Mouse (Mus musculus) kidney, adult 9 months (tissue): Measurements from ENCODE around the gene Ivd.

Experiments used
- DNase-seq: peaks from one replicate; pipeline ENCODE4 v3.0.0; 2022

Gene Ivd

DNA sequence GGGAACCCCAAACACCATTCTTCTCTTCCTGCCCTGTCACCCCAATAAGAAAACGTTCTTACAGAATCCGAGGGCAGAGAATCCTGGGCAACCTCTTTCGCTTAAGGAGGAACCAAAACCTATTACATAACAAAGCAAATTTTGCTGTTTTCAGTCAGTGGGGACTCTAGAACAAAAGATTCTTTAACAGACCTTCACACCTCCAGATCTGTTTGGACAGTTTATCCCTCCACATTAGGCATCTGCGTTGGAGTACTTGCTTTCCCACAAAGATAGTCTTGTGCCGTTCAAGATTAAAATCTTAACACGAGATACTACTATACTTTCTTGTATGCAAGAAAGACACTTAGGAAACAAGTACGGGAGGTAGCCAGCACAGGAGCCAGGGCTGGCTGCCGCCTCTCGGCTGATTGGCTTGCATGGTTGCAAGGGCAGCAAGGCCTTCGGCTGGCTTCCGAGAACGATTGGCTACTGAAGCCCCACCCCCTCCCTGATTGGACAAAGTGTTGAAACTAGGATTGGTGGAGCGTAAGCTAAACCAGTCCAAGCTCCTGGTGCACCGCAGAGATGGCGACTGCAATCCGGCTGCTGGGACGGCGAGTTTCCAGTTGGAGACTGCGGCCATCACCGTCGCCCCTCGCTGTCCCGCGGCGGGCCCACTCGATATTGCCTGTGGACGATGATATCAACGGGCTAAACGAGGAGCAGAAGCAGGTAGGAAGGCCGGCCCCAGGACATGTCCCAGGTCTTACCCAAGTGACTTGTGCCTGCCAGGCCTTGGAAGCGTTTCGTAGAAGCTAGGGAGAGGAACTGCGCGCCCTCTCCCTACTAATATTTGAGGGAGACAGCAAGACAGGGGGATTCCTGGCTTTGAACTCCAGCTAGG lies at the start of gene Ivd:
TSS of gene Ivd (plus strand) at position 501 of the 886 bp plus-strand sequence.
- peak; percentile 97 for DNase-seq

DNA sequence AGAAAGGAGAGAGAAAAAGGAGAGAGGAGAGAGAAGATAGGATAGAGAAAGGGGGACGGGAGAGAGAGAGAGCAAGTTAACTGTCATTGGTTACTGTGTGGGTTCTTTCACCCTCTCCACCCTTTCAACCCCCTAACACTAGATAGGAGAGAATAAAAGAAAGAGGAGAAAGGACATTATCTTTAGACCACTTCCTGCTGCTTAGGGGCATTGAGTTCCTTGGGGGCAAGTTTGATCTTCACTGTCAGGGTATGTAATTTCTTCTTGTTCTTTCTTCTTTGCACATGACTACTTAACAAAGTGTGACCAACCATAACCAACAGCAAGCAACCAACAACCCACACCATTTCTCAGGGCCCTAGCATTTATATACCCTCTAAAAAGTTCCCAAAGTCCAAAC lies 49.0 kb upstream of the Ivd start:
- no peak for DNase-seq

DNA sequence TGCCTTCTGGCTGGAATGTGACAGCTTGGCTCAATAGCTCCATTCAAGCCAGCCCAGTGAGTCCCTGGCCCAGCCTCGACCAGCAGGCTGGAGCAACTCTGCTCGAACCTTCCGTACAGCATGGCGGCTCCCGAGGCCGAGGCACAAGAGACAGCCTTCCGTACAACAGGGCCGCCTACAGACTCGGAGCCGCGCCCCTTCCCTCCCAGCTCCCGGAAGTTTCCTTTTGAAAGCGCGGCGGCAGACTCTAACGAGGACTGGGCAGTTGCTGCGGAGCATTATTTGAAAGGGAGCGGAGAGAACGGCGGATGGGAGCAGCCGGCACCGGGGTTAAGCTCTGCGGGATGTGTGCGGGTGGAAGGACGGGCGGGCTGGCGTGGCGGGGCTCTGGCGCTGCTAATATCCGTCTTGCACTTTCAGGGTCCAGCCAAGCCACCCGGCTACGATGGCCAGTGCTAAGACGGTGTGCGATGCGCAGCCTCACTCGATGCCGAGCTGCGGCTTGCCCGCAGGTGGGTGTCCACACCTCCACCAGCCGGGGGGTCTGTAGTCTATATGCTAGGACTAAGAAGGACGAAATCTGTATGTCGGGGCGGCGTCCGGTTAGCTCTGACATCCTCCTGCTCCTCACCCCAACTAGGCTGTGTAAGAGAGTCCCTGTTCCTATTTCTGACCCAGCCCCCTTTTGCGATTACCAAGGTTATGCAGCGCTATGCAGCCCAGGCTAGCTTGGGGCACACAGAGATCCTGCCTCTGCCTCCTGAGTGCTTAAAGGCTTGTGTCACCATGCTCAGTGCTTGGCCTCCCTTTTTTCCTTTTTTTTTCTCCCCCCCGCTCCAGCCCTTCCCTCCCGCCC lies 47.5 kb upstream of the Ivd start, which contains the start of gene Knstrn:
TSS of gene Knstrn (plus strand) at position 23 of the 856 bp plus-strand sequence.
- peak; percentile 93 for DNase-seq

DNA sequence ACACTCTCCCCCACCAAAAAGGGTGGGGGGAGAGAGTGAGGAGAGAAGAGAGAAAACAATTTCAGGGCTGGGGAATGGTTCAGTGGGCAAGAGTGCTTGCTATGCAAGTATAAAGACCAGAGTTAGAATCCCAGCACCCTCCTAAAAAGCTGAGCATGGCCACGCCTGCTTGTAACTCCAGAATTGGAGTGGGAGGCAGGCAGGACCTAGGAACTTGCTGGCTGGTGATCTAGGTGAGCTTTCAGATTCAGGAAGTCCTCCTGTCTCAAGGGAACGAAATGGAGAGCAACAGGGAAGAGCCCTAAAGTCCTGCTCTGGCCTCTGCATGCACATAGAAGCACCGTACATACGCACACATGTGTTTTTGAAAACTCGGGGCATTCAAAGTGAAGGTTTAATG lies 39.0 kb upstream of the Ivd start:
- DNase-seq: no peak

DNA sequence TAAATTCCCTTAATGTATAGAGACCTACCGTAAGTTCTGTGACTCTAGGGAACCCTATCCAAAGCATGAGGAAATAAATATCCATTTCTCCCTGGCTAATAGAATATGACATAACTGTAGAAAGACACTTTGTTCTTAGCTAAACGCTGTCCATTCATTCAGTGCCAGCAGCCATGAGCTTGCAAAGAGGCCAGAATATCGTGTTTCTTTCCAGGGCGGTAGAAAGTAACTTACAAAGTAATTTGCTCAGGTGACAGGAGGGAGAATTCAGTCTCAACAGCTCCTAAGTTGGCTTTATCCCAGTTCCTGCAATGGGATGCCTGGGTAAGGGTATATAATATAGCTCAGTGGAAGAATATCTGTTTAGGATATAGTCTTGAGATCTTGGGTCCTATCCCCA lies 37.4 kb upstream of the Ivd start:
- DNase-seq: no peak

DNA sequence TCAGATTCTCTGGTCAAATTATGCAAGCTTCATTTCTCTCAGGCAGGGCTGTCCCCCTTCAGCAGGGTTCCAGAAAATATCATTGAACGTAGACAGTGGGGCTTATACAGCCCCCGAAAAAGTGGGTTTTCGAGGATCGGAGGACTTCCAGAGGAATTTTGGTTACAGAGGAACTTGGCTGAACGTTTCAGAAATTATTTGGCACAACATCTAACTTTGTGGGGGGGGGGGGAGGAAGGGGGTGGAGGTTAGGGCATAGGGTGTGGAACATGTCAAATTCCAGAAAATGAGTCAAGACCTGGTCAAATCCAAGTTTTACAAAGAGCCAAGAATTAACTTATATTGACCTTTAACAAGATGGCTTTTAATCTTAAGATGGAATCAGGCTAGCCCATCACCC lies 32.7 kb upstream of the Ivd start:
- no peak for DNase-seq

DNA sequence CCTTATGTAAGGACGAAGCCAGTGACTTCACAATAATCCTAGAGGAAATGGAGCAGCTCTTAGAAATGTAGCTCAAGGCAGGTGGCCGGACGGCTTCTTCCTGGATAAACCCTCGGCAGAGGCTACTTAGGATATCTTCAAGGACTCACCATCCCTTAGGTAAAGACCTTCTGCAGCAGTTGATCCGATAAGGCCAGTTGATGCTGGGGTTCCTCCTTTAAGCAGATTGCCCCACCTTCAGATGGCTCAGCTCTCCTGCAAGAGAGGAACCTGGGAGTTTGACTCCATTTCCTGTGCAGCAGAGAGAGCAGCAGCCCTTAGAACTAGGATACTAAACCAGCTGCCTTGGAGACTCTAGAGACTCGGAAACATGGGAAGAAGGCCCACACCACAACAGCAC lies 27.7 kb upstream of the Ivd start:
- DNase-seq: no peak

DNA sequence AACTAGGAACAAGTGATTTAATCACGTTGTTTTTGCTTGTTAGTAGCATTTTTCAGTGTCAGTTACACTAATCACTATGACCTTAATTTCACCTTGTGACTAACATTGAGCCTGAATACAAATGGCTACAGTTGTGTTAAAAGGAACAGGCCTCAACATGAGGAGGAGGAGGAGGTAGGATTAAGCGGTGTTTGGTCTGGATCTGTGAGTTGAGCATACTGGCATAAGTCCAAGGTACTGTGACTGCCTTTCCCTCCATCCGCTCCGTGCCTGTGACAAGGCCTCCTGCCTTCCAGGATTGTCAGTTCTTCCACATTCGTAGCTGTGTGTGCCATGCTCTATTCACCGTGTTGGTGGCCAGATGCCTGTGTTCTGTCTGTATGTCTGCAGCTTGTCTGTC lies 26.6 kb upstream of the Ivd start:
- DNase-seq: no peak

DNA sequence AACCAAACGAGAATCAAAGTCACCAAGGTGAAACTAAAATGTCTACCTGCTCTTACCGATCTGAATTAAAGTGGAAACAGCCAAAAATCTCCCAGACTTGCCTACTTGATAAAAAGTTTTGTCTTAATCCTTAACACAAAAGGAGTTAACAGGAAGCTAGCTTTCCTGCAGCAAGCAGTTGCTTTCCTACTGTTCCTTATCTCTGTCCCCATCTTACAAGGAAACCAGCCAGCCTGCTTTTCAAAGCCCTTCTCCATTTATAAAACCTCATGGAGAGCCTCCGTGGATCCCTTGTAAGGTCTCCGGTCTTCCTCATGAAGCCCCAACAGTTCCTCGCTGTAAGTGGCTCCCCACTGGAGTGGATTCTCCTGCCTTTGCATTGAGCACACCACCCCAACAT lies 23.4 kb upstream of the Ivd start:
- DNase-seq: no peak

DNA sequence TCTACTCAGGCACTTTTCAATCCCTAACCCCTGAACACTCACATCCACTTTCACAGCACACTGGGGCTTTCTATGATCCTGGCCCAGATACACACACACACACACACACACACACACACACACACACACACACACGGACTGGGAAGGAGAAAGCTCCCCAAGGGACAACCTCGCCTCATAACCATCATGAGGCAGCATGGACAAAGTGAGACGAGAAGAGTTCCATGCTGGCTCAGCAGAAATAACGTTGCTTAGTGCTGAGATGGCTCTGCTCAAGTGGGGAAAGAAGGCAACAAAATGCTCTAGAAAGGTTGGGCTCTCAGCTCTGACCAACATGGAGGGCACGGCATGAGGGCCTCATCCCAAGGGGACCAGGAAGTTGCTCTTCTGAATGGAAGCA lies 20.6 kb upstream of the Ivd start:
- no peak for DNase-seq

DNA sequence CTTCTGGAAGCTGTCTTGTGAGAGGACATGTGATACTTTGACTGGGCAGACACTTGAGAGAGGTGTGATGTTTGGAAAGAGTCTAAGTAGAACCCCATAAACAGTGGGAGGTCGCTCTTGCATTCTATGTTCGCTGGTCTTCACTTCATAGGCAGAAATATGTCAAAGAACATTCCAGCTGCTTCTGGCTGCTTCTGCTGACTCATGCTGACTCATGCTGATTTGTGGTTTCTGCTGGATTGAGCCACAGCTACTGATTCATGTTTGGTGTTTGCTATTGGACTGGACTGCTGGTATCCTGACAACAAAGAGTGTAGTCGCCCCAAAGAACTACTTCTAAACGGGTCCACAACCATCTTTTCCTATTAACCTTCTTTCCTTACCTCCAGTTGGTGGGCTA lies 20.0 kb upstream of the Ivd start:
- no peak for DNase-seq

DNA sequence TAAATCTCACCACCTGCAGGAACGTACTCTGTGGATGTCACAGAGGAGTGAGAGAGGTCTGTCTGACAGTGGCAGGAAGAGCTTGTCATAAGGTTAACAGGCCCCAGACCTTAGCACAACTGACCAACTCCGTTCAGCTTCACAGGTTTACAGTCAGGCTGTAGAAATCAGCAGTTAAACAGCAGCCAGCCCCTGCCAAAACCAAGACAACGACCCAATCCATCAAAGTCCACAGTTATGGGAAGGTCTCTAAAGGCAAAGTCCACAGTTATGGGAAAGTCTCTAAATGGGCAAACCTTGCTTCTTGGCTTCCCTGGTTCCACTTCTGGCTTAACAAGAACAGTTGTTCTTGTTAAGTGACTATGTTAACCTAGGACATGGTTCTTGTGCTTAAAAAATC lies 17.3 kb upstream of the Ivd start:
- DNase-seq: peak; percentile 85

DNA sequence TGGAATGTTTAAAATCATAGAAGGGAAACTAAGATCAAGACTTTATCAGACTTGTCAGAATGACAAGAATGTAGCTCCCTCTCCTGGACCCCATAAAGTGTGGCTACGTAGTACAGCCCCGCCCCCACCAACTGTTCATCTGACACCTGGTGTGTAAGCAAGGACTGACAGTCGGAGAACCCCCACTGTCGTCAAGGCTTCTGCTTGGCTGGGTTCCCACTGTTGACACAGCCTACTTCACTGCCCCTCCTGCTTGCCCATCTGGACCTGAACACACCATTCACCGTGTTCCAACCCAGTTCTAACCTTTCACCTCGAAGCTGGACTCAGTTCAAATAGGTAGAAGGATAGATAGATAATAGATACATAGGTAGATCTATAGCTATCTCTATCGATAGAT lies 15.5 kb upstream of the Ivd start:
- DNase-seq: peak; percentile 78

DNA sequence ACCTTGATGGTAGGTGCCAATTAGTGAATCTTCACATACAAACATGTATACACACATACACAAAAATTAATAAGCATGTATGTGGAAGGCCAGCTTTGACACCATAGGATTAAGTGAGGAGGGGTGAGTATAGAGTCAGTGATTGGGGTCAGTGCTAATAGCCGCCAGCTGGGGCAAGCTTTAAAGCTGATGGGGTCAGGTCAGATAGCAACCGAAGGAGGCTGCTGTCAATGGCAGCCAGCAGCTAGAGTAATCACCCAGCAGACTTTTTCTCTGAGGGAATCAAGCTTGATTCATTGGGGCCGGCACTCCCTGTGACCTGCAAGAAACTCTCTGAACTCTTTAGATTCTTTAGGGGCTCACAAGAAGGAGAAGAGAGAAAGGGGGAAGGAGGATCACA lies 10.0 kb upstream of the Ivd start:
- no peak for DNase-seq

DNA sequence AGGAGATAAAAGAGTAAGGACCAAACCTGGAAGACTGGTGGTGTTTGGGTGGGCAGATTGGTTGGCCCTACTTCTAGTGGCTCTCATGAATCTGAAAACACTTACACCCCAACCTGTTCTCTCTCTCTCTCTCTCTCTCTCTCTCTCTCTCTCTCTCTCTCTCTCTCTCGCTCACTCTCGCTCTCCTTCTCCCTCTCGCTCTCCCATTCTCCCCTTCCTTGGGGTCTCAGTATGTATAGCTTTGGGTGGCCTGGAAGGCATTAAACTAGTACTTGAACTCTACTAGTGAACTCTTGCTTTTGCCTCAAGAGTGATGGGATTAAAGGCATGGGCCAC lies 554 bp downstream of the Ivd start:
- DNase-seq: no peak

DNA sequence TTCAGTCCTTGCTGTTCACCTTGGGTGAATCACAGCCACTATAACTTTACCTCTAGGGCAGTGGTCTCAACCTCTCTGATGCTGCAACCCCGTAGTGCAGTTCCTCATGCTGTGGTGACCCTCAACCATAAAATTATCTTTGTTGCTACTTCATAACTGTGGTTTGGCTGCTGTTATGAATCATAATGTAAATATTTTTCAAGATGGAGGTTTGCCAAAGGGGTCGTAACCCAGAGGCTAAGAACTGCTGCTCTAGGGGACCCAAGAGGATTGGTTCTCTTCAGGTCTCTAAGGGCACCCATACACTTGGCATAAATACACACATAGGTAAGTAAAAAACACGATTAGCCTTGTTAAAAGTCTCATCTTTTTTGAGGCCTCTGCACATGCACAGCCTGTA lies 8.8 kb downstream of the Ivd start:
- no peak for DNase-seq

DNA sequence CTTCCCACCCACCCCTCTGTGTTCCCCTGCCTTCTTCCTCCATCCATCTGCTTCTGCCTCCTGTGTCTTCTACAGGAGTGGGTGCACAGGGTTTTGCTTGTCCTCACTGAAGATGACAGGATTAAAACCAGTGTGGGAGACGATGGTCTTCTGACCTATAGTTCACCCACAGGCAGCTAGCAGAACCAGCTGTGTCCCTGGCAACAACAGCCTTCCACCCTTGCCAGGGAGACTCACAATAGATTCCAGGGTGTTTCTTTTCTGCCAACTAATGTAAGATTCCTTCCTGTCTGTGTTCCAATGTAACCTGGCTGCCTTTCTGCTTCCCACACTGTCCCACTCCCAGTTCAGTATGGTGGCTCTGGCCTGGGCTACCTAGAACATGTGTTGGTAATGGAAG lies 9.3 kb downstream of the Ivd start:
- no peak for DNase-seq

DNA sequence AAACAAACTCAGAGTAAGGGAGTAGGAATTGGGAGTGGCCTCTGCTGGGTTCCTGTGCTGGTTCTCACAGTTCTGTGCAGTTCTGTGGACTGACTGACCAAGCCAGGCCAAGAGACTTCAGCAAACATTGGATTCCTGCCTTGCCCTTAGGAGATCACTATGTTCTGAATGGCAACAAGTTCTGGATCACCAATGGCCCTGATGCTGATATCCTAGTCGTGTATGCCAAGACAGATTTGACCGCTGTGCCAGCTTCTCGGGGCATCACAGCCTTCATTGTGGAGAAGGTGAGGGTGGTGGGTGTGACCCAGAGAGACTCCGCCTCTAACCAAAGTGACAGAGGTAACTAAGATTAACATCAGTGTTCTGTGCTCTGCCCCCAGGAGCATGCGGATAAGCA lies 11.3 kb downstream of the Ivd start:
- DNase-seq: no peak

DNA sequence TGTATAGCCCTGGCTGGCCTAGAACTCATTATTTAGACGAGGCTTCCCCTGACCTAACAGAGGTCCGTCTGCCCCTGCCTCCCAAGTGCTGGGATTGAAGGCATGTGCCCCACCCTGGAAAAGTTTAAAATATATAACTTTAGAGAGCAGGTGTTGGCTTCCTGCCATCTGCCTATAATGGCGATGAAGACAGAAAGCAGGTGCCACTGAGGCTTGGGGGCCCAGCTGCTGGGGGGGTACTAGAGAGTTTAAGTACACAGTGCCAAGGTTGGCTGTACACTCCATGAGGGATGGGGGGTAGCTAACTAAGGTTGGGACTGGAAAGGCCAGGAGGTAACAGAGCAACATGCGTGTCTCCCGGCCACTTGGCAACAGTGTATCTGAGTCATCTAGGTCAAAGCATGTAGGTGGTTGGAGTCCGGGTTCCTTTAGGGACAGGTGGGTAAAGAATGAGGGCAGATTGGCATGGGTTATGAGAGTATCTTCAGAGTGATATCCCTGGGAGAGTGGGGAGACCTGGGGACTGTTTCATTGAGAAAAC lies 12.2 kb downstream of the Ivd start:
- no peak for DNase-seq

DNA sequence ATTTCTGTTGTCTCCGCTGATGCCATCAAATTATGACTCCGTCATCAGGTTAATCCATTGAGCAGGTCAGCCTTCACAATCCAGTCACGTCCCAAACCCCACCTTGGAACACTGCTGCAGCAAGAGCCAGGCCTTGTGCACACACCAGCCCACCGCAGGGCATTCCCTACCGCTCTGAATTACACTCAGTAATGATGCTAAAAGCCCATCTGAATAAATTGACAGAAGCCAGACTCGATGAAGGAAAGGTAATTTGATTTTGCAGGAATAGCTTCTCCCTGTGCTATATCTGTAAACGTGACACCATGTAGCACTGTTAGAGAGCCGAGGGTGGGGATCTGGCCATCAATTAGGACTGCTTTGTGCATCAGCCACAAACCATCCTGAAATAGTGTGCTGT lies 13.6 kb downstream of the Ivd start:
- no peak for DNase-seq

DNA sequence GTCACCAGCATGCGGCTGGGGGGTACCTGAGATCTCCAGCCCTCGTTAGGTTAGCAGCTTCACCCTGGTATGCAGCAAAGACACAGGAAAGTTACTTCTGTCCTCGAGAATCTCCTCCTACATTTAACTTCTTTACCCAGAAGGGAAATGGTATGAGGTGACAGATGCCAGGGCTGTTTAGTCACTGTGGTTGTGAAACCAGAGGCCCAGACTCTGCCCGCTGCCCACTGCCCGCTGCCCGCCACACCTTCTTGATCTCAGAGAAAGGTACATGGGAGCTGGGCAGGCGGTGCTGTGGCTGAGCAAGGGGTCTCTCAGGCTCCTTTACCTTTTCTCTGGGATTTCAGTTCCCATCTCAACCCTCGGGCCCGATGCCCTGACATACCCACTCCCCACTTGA lies 14.7 kb downstream of the Ivd start:
- no peak for DNase-seq

DNA sequence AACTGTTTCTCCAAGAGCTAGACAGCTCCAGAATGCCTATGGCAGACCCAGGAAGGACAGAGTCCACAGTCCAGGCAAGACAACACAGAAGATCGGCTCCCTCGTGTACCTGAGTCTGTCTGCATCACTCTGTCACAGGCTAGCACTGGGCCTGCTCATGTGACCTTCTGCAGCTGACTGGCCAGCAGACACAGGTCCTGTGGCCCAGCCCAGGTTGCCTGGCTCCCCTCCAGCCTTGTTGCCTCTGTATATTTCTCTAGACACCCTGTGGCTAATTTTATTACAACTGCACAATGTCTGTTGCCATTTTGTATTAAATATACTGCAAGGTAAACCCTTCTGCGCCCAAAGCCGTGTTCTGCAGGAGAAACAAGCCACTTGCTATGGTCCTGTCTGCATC lies 19.3 kb downstream of the Ivd start:
- peak; percentile 62 for DNase-seq

DNA sequence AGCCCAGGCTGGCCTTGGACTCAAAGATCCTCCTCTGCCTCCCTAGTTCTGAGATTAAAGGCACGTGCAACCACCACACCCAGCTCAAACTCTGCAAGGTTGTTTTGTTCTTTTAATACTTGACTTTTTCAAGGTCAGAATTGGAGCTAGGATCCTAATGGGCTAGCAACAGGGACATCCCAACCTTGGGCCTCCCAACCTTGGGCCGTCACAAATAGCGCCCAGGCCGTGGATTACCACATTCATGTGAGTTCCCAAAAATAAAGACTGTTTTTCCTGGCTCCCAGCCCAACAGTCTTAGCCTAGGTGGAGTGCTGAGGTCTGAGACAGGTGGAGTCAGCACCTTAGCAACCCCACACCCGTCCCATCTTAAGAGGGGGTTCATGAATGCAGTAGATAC lies 20.2 kb downstream of the Ivd start:
- no peak for DNase-seq
